Mouse (Mus musculus) lung, postnatal 0 days (tissue): ENCODE data around the gene Zfp568.

Source experiments
- CTCF ChIP-seq: IDR thresholded peaks from 2 replicates; pipeline ENCODE4 v1.5.1; 2016; ENCODE audit warnings: antibody characterized with exemption, mild to moderate bottlenecking
- EP300 ChIP-seq: IDR thresholded peaks from 2 replicates; pipeline ENCODE4 v1.6.1; 2016; ENCODE audit warnings: antibody characterized with exemption, mild to moderate bottlenecking, control low read depth

GRCm38 (mm10) chr7:30031379-30031778 lies 47.6 kb downstream of the Zfp568 start:
- TF ChIP-seq CTCF (no peak), EP300 (no peak)
